Mouse (Mus musculus): ENCODE results near the gene Cc2d2b. TPM values are rescaled to one million over a fixed set of nuclear protein-coding genes. Genes with fewer than 3 reads are reported as not detected.

Gene Cc2d2b
- polyA plus RNA-seq, 1 experiment, result not detected

DNA sequence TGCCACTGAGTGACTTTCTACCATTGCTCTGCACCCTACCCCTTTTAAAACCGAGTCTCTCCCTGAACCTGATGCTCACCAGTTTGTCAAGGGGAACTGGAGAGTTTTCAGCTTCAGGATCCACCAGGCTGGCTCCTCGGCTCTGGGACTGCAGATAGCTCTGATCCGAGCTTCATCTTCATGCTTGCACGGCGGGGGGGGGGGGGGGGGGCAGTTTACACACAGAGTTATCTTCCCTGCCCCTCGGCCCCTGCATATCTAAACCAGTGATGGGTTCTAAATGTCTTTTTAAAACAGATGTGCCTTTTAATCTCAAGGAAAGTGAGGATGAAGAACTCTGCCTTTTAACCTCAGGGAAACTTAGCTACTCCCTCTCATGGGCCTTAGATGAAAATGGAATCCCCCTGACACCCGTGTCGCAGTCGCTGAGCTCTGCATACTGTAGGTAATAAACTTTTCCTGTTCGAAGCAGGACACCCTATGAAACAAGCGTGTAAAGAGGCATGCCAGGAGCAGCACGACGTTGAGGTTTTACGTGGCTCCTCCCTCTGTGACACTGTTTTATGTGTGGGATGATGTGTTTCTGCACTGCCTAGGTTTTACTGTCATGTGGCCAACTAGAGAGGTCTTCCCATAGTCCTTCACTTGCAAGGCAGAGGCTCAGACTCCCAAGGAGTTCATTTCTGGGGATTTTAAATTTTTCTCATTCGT lies 39.6 kb downstream of the Cc2d2b start:
- Histone ChIP-seq H3K27me3 (ENCODE audit: control insufficient read depth, insufficient read depth, insufficient read length) (peaks cover 37% of the 10 kb centered on the region), H3ac (ENCODE audit: control insufficient read depth, insufficient read length) (no peak overlapping the region), H3K4me2 (ENCODE audit: low read depth) (no peak overlapping the region), H3K4me3 (no peak overlapping the region), H3K36me3 (ENCODE audit: control insufficient read depth, insufficient read depth) (no peaks in the 10 kb centered on the region), H3K79me2 (ENCODE audit: control insufficient read depth, insufficient read depth) (no peaks in the 10 kb centered on the region)
- TF ChIP-seq USF1 (IDR thresholded peaks at IDR 0.05; ENCODE audit: low read depth), result no peak
- no peak for TF ChIP-seq MYOG (IDR thresholded peaks at IDR 0.05; ENCODE audit: control insufficient read depth in 1 of 3, insufficient read depth in 1 of 3, insufficient read length in 2 of 3, low read depth in 2 of 3)
- TF ChIP-seq CEBPB (IDR thresholded peaks at IDR 0.05; ENCODE audit: insufficient read depth, poor library complexity, severe bottlenecking), result no peak
- no peak for TF ChIP-seq MYOD1 (IDR thresholded peaks at IDR 0.05; ENCODE audit: control insufficient read depth in 1 of 3, insufficient read length in 2 of 3, low read depth in 2 of 3)
- no peak for TF ChIP-seq TCF3 (IDR thresholded peaks at IDR 0.05; ENCODE audit: insufficient read length, low read depth)
- no peak for TF ChIP-seq MAX (IDR thresholded peaks at IDR 0.05; ENCODE audit: low read depth)
- no peak for TF ChIP-seq REST (IDR thresholded peaks at IDR 0.05; ENCODE audit: insufficient read depth, insufficient read length)
- no peak for TF ChIP-seq POLR2AphosphoS2 (IDR thresholded peaks at IDR 0.05; ENCODE audit: insufficient read length, low read depth)
- TF ChIP-seq POLR2A (IDR thresholded peaks at IDR 0.05; ENCODE audit: insufficient read length, low read depth), result no peak
- no peak for TF ChIP-seq E2F4 (IDR thresholded peaks at IDR 0.05; ENCODE audit: insufficient read depth)
- no peak for TF ChIP-seq TCF12 (IDR thresholded peaks at IDR 0.05; ENCODE audit: insufficient read depth, poor library complexity, severe bottlenecking)
- TF ChIP-seq SRF (IDR thresholded peaks at IDR 0.05; ENCODE audit: control insufficient read depth, insufficient read length, low read depth), result no peak

DNA sequence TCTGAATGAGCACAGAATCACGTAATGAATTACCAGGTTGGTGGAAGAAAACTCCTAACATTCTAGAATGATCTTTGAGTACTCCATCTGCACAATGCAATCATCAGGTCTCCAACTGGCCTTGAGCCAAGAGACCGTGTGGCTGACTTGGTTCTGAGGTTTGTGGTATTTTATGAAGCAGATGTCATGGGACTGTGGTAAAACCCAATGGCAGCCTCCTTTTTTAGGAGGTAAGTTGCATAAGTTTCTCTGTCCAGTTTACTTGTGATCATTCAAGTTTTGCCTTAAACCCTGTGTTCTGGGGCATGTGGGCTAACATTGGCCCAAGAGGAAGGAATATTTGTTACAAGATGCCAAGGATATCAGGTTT lies 40.1 kb downstream of the Cc2d2b start:
- Histone ChIP-seq H3K4me2 (ENCODE audit: low read depth) (no peak overlapping the region), H3ac (ENCODE audit: control insufficient read depth, insufficient read length) (no peak overlapping the region), H3K79me2 (ENCODE audit: control insufficient read depth, insufficient read depth) (no peaks in the 10 kb centered on the region), H3K27me3 (ENCODE audit: control insufficient read depth, insufficient read depth, insufficient read length) (peaks cover 43% of the 10 kb centered on the region), H3K4me3 (no peak overlapping the region), H3K36me3 (ENCODE audit: control insufficient read depth, insufficient read depth) (no peaks in the 10 kb centered on the region)
- TF ChIP-seq E2F4 (IDR thresholded peaks at IDR 0.05; ENCODE audit: insufficient read depth), result no peak
- TF ChIP-seq REST (IDR thresholded peaks at IDR 0.05; ENCODE audit: insufficient read depth, insufficient read length), result no peak
- no peak for TF ChIP-seq MAX (IDR thresholded peaks at IDR 0.05; ENCODE audit: low read depth)
- no peak for TF ChIP-seq TCF3 (IDR thresholded peaks at IDR 0.05; ENCODE audit: insufficient read length, low read depth)
- TF ChIP-seq SRF (IDR thresholded peaks at IDR 0.05; ENCODE audit: control insufficient read depth, insufficient read length, low read depth), result no peak
- TF ChIP-seq POLR2AphosphoS2 (IDR thresholded peaks at IDR 0.05; ENCODE audit: insufficient read length, low read depth), result no peak
- no peak for TF ChIP-seq CEBPB (IDR thresholded peaks at IDR 0.05; ENCODE audit: insufficient read depth, poor library complexity, severe bottlenecking)
- no peak for TF ChIP-seq POLR2A (IDR thresholded peaks at IDR 0.05; ENCODE audit: insufficient read length, low read depth)
- no peak for TF ChIP-seq MYOG (IDR thresholded peaks at IDR 0.05; ENCODE audit: control insufficient read depth in 1 of 3, insufficient read depth in 1 of 3, insufficient read length in 2 of 3, low read depth in 2 of 3)
- no peak for TF ChIP-seq TCF12 (IDR thresholded peaks at IDR 0.05; ENCODE audit: insufficient read depth, poor library complexity, severe bottlenecking)
- no peak for TF ChIP-seq USF1 (IDR thresholded peaks at IDR 0.05; ENCODE audit: low read depth)
- no peak for TF ChIP-seq MYOD1 (IDR thresholded peaks at IDR 0.05; ENCODE audit: control insufficient read depth in 1 of 3, insufficient read length in 2 of 3, low read depth in 2 of 3)

GRCm38 (mm10) chr19:40805176-40805737 lies 56.7 kb downstream of the Cc2d2b start:
- no peak overlapping the region for H3K4me2 ChIP-seq (ENCODE audit: low read depth)
- H3K4me3 ChIP-seq, result no peak overlapping the region
- H3ac ChIP-seq (ENCODE audit: control insufficient read depth, insufficient read length), result no peak overlapping the region
- no peaks in the 10 kb centered on the region for H3K36me3 ChIP-seq (ENCODE audit: control insufficient read depth, insufficient read depth)
- H3K27me3 ChIP-seq (ENCODE audit: control insufficient read depth, insufficient read depth, insufficient read length), result peaks cover 8% of the 10 kb centered on the region
- TF ChIP-seq REST (IDR thresholded peaks at IDR 0.05; ENCODE audit: insufficient read depth, insufficient read length) (no peak), MYOD1 (IDR thresholded peaks at IDR 0.05; ENCODE audit: control insufficient read depth in 1 of 3, insufficient read length in 2 of 3, low read depth in 2 of 3) (no peak), MYOG (IDR thresholded peaks at IDR 0.05; ENCODE audit: control insufficient read depth in 1 of 3, insufficient read depth in 1 of 3, insufficient read length in 2 of 3, low read depth in 2 of 3) (no peak), CEBPB (IDR thresholded peaks at IDR 0.05; ENCODE audit: insufficient read depth, poor library complexity, severe bottlenecking) (no peak), E2F4 (IDR thresholded peaks at IDR 0.05; ENCODE audit: insufficient read depth) (no peak), USF1 (IDR thresholded peaks at IDR 0.05; ENCODE audit: low read depth) (no peak), POLR2AphosphoS2 (IDR thresholded peaks at IDR 0.05; ENCODE audit: insufficient read length, low read depth) (no peak), MAX (IDR thresholded peaks at IDR 0.05; ENCODE audit: low read depth) (no peak), SRF (IDR thresholded peaks at IDR 0.05; ENCODE audit: control insufficient read depth, insufficient read length, low read depth) (no peak), POLR2A (IDR thresholded peaks at IDR 0.05; ENCODE audit: insufficient read length, low read depth) (no peak), TCF3 (IDR thresholded peaks at IDR 0.05; ENCODE audit: insufficient read length, low read depth) (no peak), TCF12 (IDR thresholded peaks at IDR 0.05; ENCODE audit: insufficient read depth, poor library complexity, severe bottlenecking) (no peak)
- no peaks in the 10 kb centered on the region for H3K79me2 ChIP-seq (ENCODE audit: control insufficient read depth, insufficient read depth)

DNA sequence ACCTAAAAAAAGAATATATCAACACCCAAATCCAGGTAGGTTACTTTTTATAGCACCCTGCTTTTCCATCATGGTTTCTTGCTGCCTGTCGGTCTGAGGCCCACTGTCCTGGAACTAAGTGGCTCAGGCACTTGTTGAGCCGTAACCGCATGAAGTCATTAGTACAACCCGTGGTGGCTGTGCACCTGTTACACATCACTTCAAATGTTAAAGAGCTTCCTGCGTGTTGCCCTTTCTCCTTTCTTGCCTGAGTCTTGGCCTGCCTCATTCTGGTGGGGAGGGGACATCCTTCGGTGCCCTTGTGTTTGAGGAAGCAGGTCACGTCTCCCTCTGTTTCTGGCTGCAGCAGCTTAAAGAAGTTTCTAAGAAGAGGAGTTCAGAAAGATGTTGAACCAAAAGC lies 61.3 kb downstream of the Cc2d2b start:
- no peak overlapping the region for H3ac ChIP-seq (ENCODE audit: control insufficient read depth, insufficient read length)
- TF ChIP-seq TCF12 (IDR thresholded peaks at IDR 0.05; ENCODE audit: insufficient read depth, poor library complexity, severe bottlenecking), result no peak
- TF ChIP-seq MYOG (IDR thresholded peaks at IDR 0.05; ENCODE audit: control insufficient read depth in 1 of 3, insufficient read depth in 1 of 3, insufficient read length in 2 of 3, low read depth in 2 of 3), result no peak
- no peaks in the 10 kb centered on the region for H3K36me3 ChIP-seq (ENCODE audit: control insufficient read depth, insufficient read depth)

More for the DNA sequence above, 61.3 kb downstream of the Cc2d2b start:
- Histone ChIP-seq H3K79me2 (ENCODE audit: control insufficient read depth, insufficient read depth) (no peaks in the 10 kb centered on the region), H3K27me3 (ENCODE audit: control insufficient read depth, insufficient read depth, insufficient read length) (peaks cover 5% of the 10 kb centered on the region), H3K4me2 (ENCODE audit: low read depth) (no peak overlapping the region), H3K4me3 (no peak overlapping the region)
